Mouse (Mus musculus): ENCODE data around the gene Cttn.

DNA sequence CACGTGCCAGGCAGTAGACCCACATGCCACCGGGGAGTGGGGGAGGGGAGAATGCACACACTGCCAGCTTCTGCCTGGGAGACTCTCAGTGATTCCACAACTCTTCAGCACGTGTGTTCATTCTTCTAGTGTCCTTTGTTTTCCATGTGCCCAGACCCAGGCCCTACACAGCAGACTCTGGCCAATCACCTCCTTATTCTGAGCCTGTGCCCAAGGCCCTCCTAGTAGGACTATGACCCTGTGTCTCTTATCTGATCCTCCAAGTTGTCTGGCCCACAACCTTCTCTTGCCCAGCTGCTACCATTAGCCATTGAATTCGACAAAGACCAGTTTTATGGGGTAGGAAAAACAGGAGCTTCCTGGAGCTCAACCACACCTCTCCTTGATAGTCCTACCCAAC lies 68.3 kb downstream of the Cttn start:
- TF ChIP-seq MEF2A (IDR thresholded peaks at IDR 0.05; ENCODE audit: borderline replicate concordance, low read depth, low read length) (no peak), CTCF (conservative IDR thresholded peaks at IDR 0.05 in 1 of 2, IDR thresholded peaks at IDR 0.05 in 1 of 2; ENCODE audit: low read depth in 2 of 2, low read length in 2 of 2) (no peak), CHD2 (IDR thresholded peaks at IDR 0.05; ENCODE audit: low read length) (no peak), ZNF384 (IDR thresholded peaks at IDR 0.05; ENCODE audit: low read depth, low read length) (no peak), USF1 (IDR thresholded peaks at IDR 0.05; ENCODE audit: low read depth, low read length) (no peak), ETS1 (conservative IDR thresholded peaks at IDR 0.05; ENCODE audit: low read depth, low read length) (no peak), HCFC1 (IDR thresholded peaks at IDR 0.05; ENCODE audit: low read depth, low read length) (no peak), POLR2A (IDR thresholded peaks at IDR 0.05; ENCODE audit: low read depth, low read length) (no peak), EP300 (IDR thresholded peaks at IDR 0.05; ENCODE audit: low read length) (no peak), MAX (IDR thresholded peaks at IDR 0.05; ENCODE audit: low read length) (no peak)

Data from CH12.LX (cell line).